Mouse (Mus musculus) lung, embryonic 15.5 days (tissue): ENCODE results near the gene Sel1l. TPM values are rescaled to one million over a fixed set of nuclear protein-coding genes. Genes with fewer than 3 reads are reported as not detected.

Experiments
- ATAC-seq: fragments of 200-750 bp; cut with Nextera tagmentation; 2 replicates; pipeline ENCODE4 v1.8.0; 2017; ENCODE audit warnings: moderate number of reproducible peaks, borderline replicate concordance; ENCODE audit not compliant: low FRiP score, low TSS enrichment; ENCODE audit errors: extremely low read depth
- H3K27ac ChIP-seq: fragments of 300-500 bp; sonication (generic); 2 replicates; pipeline ENCODE4 v1.5.1; 2015; ENCODE audit warnings: moderate library complexity, mild to moderate bottlenecking, inconsistent platforms
- H3K27me3 ChIP-seq: fragments of 300-500 bp; sonication (generic); 2 replicates; pipeline ENCODE4 v1.6.1; 2015; ENCODE audit warnings: inconsistent platforms
- H3K36me3 ChIP-seq: fragments of 300-500 bp; sonication (generic); 2 replicates; pipeline ENCODE4 v1.6.1; 2015; ENCODE audit warnings: inconsistent platforms
- H3K4me1 ChIP-seq: fragments of 300-500 bp; sonication (generic); 2 replicates; pipeline ENCODE4 v1.6.1; 2015; ENCODE audit warnings: inconsistent platforms
- H3K4me2 ChIP-seq: fragments of 300-500 bp; sonication (generic); 2 replicates; pipeline ENCODE4 v1.6.1; 2015; ENCODE audit warnings: inconsistent platforms, mild to moderate bottlenecking, moderate library complexity
- H3K4me3 ChIP-seq: fragments of 300-500 bp; sonication (generic); 2 replicates; pipeline ENCODE4 v1.5.1; 2015; ENCODE audit warnings: mild to moderate bottlenecking, inconsistent platforms
- H3K9ac ChIP-seq: fragments of 300-500 bp; sonication (generic); 2 replicates; pipeline ENCODE4 v1.6.1; 2015; ENCODE audit warnings: inconsistent platforms
- H3K9me3 ChIP-seq: fragments of 300-500 bp; sonication (generic); 2 replicates; pipeline ENCODE4 v1.6.1; 2016; ENCODE audit warnings: inconsistent platforms
- WGBS: fragments of 180-500 bp; shearing (Covaris S2); methylation state at CpG from one replicate; pipeline ENCODE4 v1.1.7; 2015; 5-methylcytosine and 5-hydroxymethylcytosine counted together
- polyA plus RNA-seq: library from polyadenylated mRNA; unstranded; fragments of >200 nt; fragmentation: Nextera tagmentation; extraction: Ambion mirVana; gene quantifications from 2 replicates; pipeline ENCODE4 v1.2.1, GENCODE M21; 2015

Sel1l gene
- polyA plus RNA-seq, 1 experiment from 2014 or later: 116 TPM

- no peak for ATAC-seq
- H3K27me3 ChIP-seq: no peaks in the 10 kb centered on the region
- no peak overlapping the region for H3K9ac ChIP-seq
- H3K4me3 ChIP-seq: no peak overlapping the region
- no peak overlapping the region for H3K27ac ChIP-seq
- no peaks in the 10 kb centered on the region for H3K4me1 ChIP-seq
- 94% methylated on average over 11 of the region's 11 CpGs for WGBS
- H3K4me2 ChIP-seq: no peak overlapping the region
- H3K9me3 ChIP-seq: no peaks in the 10 kb centered on the region
- peaks cover 84% of the 10 kb centered on the region for H3K36me3 ChIP-seq
These were observed 33.4 kb downstream of the Sel1l start for GRCm38 (mm10) chr12:91815552-91815951.

- ATAC-seq: no peak
- Histone ChIP-seq H3K27ac (no peak overlapping the region), H3K36me3 (peaks cover 53% of the 10 kb centered on the region), H3K27me3 (no peaks in the 10 kb centered on the region), H3K9me3 (no peaks in the 10 kb centered on the region), H3K9ac (no peak overlapping the region), H3K4me1 (no peaks in the 10 kb centered on the region), H3K4me3 (no peak overlapping the region), H3K4me2 (no peak overlapping the region)
- 91% methylated on average over 8 of the region's 8 CpGs for WGBS
These were observed 40.0 kb downstream of the Sel1l start for GRCm38 (mm10) chr12:91808911-91809310.

GRCm38 (mm10) chr12:91807761-91808160 lies 41.2 kb downstream of the Sel1l start:
- no peak overlapping the region for H3K4me2 ChIP-seq
- H3K36me3 ChIP-seq: peaks cover 42% of the 10 kb centered on the region
- no peak overlapping the region for H3K9ac ChIP-seq
- no peak for ATAC-seq
- H3K27ac ChIP-seq: no peak overlapping the region
- H3K9me3 ChIP-seq: no peaks in the 10 kb centered on the region
- no peaks in the 10 kb centered on the region for H3K4me1 ChIP-seq
- H3K4me3 ChIP-seq: no peak overlapping the region
- 75% methylated on average over 6 of the region's 6 CpGs for WGBS
- no peaks in the 10 kb centered on the region for H3K27me3 ChIP-seq

- Histone ChIP-seq H3K36me3 (peaks cover 36% of the 10 kb centered on the region), H3K9me3 (no peaks in the 10 kb centered on the region), H3K27me3 (no peaks in the 10 kb centered on the region), H3K4me1 (no peaks in the 10 kb centered on the region), H3K4me2 (no peak overlapping the region), H3K4me3 (no peak overlapping the region), H3K9ac (no peak overlapping the region), H3K27ac (no peak overlapping the region)
- 88% methylated on average over 11 of the region's 11 CpGs for WGBS
- ATAC-seq: no peak
These were observed 41.9 kb downstream of the Sel1l start for GRCm38 (mm10) chr12:91807095-91807494.

- H3K27me3 ChIP-seq: no peaks in the 10 kb centered on the region
- no peak for ATAC-seq
- H3K27ac ChIP-seq: no peak overlapping the region
- no peaks in the 10 kb centered on the region for H3K9me3 ChIP-seq
- no peaks in the 10 kb centered on the region for H3K4me1 ChIP-seq
- no peak overlapping the region for H3K4me2 ChIP-seq
- WGBS: 74% methylated on average over 3 of the region's 3 CpGs
- H3K4me3 ChIP-seq: no peak overlapping the region
- peaks cover 12% of the 10 kb centered on the region for H3K36me3 ChIP-seq
- H3K9ac ChIP-seq: no peak overlapping the region
These were observed 44.7 kb downstream of the Sel1l start for GRCm38 (mm10) chr12:91804262-91804661.

- H3K27ac ChIP-seq: no peak overlapping the region
- no peaks in the 10 kb centered on the region for H3K9me3 ChIP-seq
- peaks cover 3% of the 10 kb centered on the region for H3K36me3 ChIP-seq
- H3K4me1 ChIP-seq: no peaks in the 10 kb centered on the region
- H3K27me3 ChIP-seq: no peaks in the 10 kb centered on the region
- H3K4me2 ChIP-seq: no peak overlapping the region
- no peak overlapping the region for H3K9ac ChIP-seq
- 80% methylated on average over 13 of the region's 13 CpGs for WGBS
- H3K4me3 ChIP-seq: no peak overlapping the region
- ATAC-seq: no peak
These were observed 45.6 kb downstream of the Sel1l start for GRCm38 (mm10) chr12:91803207-91803932.

GRCm38 (mm10) chr12:91802586-91803206 lies 46.3 kb downstream of the Sel1l start:
- H3K9ac ChIP-seq: no peak overlapping the region
- no peak overlapping the region for H3K4me2 ChIP-seq
- H3K36me3 ChIP-seq: no peaks in the 10 kb centered on the region
- no peaks in the 10 kb centered on the region for H3K9me3 ChIP-seq
- H3K27me3 ChIP-seq: no peaks in the 10 kb centered on the region
- WGBS: 83% methylated on average over 12 of the region's 12 CpGs
- no peak for ATAC-seq
- no peaks in the 10 kb centered on the region for H3K4me1 ChIP-seq
- H3K4me3 ChIP-seq: no peak overlapping the region
- no peak overlapping the region for H3K27ac ChIP-seq

- Histone ChIP-seq H3K36me3 (no peaks in the 10 kb centered on the region), H3K9me3 (no peaks in the 10 kb centered on the region), H3K4me1 (no peaks in the 10 kb centered on the region), H3K27ac (no peak overlapping the region), H3K4me3 (no peak overlapping the region), H3K9ac (no peak overlapping the region), H3K4me2 (no peak overlapping the region), H3K27me3 (no peaks in the 10 kb centered on the region)
- no peak for ATAC-seq
- 68% methylated on average over 6 of the region's 6 CpGs for WGBS
These were observed 48.0 kb downstream of the Sel1l start for GRCm38 (mm10) chr12:91800861-91801385.

GRCm38 (mm10) chr12:91799821-91800335 lies 49.1 kb downstream of the Sel1l start:
- Histone ChIP-seq H3K4me1 (no peaks in the 10 kb centered on the region), H3K4me2 (no peak overlapping the region), H3K36me3 (no peaks in the 10 kb centered on the region), H3K9me3 (no peaks in the 10 kb centered on the region), H3K27me3 (no peaks in the 10 kb centered on the region), H3K9ac (no peak overlapping the region), H3K27ac (no peak overlapping the region), H3K4me3 (no peak overlapping the region)
- 68% methylated on average over 12 of the region's 12 CpGs for WGBS
- ATAC-seq: no peak

GRCm38 (mm10) chr12:91799379-91799773 lies 49.6 kb downstream of the Sel1l start:
- Histone ChIP-seq H3K9ac (no peak overlapping the region), H3K27ac (no peak overlapping the region), H3K27me3 (no peaks in the 10 kb centered on the region), H3K4me3 (no peak overlapping the region), H3K4me2 (no peak overlapping the region), H3K4me1 (no peaks in the 10 kb centered on the region), H3K36me3 (no peaks in the 10 kb centered on the region), H3K9me3 (no peaks in the 10 kb centered on the region)
- 17% methylated on average over 6 of the region's 6 CpGs for WGBS
- ATAC-seq: no peak

GRCm38 (mm10) chr12:91798720-91799378 lies 50.1 kb downstream of the Sel1l start:
- Histone ChIP-seq H3K9ac (no peak overlapping the region), H3K9me3 (no peaks in the 10 kb centered on the region), H3K36me3 (no peaks in the 10 kb centered on the region), H3K4me2 (no peak overlapping the region), H3K4me3 (no peak overlapping the region), H3K4me1 (no peaks in the 10 kb centered on the region), H3K27me3 (no peaks in the 10 kb centered on the region), H3K27ac (no peak overlapping the region)
- WGBS: 69% methylated on average over 6 of the region's 6 CpGs
- no peak for ATAC-seq

- Histone ChIP-seq H3K4me1 (no peaks in the 10 kb centered on the region), H3K4me2 (no peak overlapping the region)
These were observed 52.2 kb downstream of the Sel1l start for GRCm38 (mm10) chr12:91796774-91797173.

More at GRCm38 (mm10) chr12:91796774-91797173, 52.2 kb downstream of the Sel1l start:
- Histone ChIP-seq H3K27me3 (no peaks in the 10 kb centered on the region), H3K4me3 (no peak overlapping the region), H3K36me3 (no peaks in the 10 kb centered on the region), H3K9me3 (no peaks in the 10 kb centered on the region), H3K27ac (no peak overlapping the region; the same call in 1 of the 2 replicates), H3K9ac (no peak overlapping the region)
- 59% methylated on average over 4 of the region's 4 CpGs for WGBS
- peak; percentile 66; the same call in 1 of the 2 replicates for ATAC-seq
